Mouse (Mus musculus) hindbrain, embryonic 14.5 days (tissue): Measurements from ENCODE around the gene Mapk6. TPM values are rescaled to one million over a fixed set of nuclear protein-coding genes. Genes with fewer than 3 reads are reported as not detected.

Experiments
- ATAC-seq: fragments of 200-750 bp; cut with Nextera tagmentation; 2 replicates; pipeline ENCODE4 v1.8.0; 2017; ENCODE audit warnings: moderate number of reproducible peaks, mild to moderate bottlenecking, moderate TSS enrichment, moderate library complexity; ENCODE audit not compliant: low FRiP score
- DNase-seq: peaks from one replicate; pipeline ENCODE4 v3.0.0-alpha.2; 2015; ENCODE audit warnings: low spot score
- H3K27ac ChIP-seq: fragments of 300-500 bp; sonication (generic); 2 replicates; pipeline ENCODE4 v1.5.1; 2014; ENCODE audit warnings: mild to moderate bottlenecking, moderate library complexity
- H3K27me3 ChIP-seq: fragments of 300-500 bp; sonication (generic); 2 replicates; pipeline ENCODE4 v1.6.1; 2014; ENCODE audit warnings: mild to moderate bottlenecking, low read length, mixed read lengths; ENCODE audit not compliant: control insufficient read depth, insufficient read depth
- H3K36me3 ChIP-seq: fragments of 300-500 bp; sonication (generic); replicated peaks from 2 replicates; pipeline ENCODE4 v1.6.1; 2014; ENCODE audit not compliant: control insufficient read depth, insufficient read depth
- H3K4me1 ChIP-seq: fragments of 300-500 bp; sonication (generic); replicated peaks from 2 replicates; pipeline ENCODE4 v1.6.1; 2014; ENCODE audit warnings: antibody characterized with exemption, low read length, mixed read lengths; ENCODE audit not compliant: control insufficient read depth, insufficient read depth
- H3K4me2 ChIP-seq: fragments of 300-500 bp; sonication (generic); replicated peaks from 2 replicates; pipeline ENCODE4 v1.6.1; 2014; ENCODE audit warnings: mild to moderate bottlenecking, moderate library complexity
- H3K4me3 ChIP-seq: fragments of 300-500 bp; sonication (generic); replicated peaks from 2 replicates; pipeline ENCODE4 v1.5.1; 2014; ENCODE audit warnings: mild to moderate bottlenecking, low read length
- H3K9ac ChIP-seq: fragments of 300-500 bp; sonication (generic); 2 replicates; pipeline ENCODE4 v1.6.1; 2014
- H3K9me3 ChIP-seq: fragments of 300-500 bp; sonication (generic); 2 replicates; pipeline ENCODE4 v1.6.1; 2016; ENCODE audit warnings: low read length; ENCODE audit not compliant: control insufficient read depth
- WGBS: fragments of 180-500 bp; shearing (Covaris S2); extraction: QIAGEN DNeasy Blood & Tissue Kit; methylation state at CpG from one replicate; pipeline ENCODE4 v1.1.7; 2014; 5-methylcytosine and 5-hydroxymethylcytosine counted together
- polyA plus RNA-seq: library from polyadenylated mRNA; unstranded; fragments of >200 nt; fragmentation: Nextera tagmentation; extraction: Ambion mirVana; gene quantifications from 2 replicates; pipeline ENCODE4 v1.2.1, GENCODE M21; 2014

Gene Mapk6
- polyA plus RNA-seq, 1 experiment from 2014 or later: 185 TPM

DNA sequence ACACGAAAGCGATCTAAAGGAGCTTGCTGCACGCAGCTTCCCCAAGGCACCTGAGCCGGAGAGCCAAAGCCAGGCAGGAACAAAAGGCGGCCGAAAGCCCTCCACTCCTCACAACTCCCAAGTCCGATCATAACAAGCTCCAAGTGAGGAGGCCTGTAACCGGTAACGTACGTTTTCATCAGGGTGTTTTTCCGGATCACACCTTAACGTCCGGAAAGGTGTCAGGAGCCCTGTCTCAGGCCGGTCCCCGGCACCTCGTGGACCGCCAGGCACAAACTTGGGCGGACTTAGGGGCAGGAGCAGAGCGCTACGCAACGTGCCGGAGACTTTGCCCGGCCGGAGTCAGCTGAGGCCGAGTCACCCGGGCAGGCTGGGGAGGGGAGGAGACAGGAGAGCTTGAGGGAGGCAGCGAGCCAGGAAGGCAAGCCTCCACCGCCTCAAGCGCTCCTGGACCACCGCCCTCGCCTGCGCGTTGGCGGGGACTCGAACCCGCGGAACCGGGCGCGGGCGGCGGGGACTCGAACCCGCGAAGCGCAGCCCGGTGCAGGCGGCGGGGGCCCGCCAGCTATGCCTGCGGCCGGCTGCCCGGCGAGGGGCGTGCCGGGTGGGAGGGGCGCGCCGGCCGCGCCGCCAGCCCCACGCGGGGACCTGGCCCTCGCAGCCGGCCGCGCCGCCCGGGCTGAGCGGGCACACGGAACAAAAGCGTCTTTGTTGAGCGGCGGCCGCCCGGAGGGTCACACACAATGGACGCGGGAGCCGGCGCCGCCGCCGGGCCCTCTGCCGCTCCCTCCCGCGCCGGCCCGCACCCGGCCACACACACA, 564 bp downstream of the Mapk6 start:
- under 1% methylated on average over 88 of the region's 90 CpGs for WGBS
- ATAC-seq (peak; percentile 86), DNase-seq (peak; percentile 68)
- Histone ChIP-seq H3K9me3 (no peaks in the 10 kb centered on the region), H3K9ac (peak overlapping the region; percentile 94), H3K4me3 (peak overlapping the region; percentile 74), H3K27me3 (no peaks in the 10 kb centered on the region), H3K4me2 (peak overlapping the region; percentile 74), H3K4me1 (peaks cover 29% of the 10 kb centered on the region), H3K36me3 (no peaks in the 10 kb centered on the region), H3K27ac (peak overlapping the region; percentile 99)

DNA sequence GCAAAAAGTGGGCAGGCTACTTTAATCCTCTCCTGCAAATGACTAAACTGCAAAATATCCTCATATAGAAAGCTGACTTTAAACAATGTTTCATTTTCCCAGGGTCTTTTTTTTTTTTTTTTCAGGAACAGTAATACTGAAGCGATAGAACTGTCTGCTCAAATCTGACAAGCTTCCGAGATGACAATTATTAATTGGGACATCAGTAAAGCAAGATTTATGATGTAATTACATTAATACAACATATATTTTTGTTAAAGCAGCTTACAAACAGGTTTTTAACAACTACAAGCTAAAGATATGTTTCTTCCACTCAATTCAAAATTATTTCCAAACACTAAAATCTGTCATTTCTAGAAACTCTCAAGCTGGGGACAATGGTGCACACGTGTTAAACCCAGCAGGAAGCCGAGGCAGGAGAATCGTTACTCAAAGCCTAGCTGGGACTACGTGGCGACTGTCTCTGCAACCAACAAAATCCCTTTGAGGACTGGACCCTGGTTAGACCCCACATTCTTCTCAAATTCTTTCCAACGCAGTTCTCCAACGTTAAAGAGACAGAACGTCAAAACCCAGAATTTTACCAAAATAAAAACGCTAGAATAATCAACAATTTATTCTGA, 1.5 kb downstream of the Mapk6 start:
- DNase-seq (peak; percentile 42), ATAC-seq (no peak)
- peak overlapping the region; percentile 74 for H3K4me2 ChIP-seq
- peaks cover 31% of the 10 kb centered on the region for H3K4me1 ChIP-seq
- H3K4me3 ChIP-seq: peak overlapping the region; percentile 74
- no peaks in the 10 kb centered on the region for H3K36me3 ChIP-seq
- WGBS: 5% methylated on average over 11 of the region's 11 CpGs
- H3K9me3 ChIP-seq: no peaks in the 10 kb centered on the region
- peak overlapping the region; percentile 99 for H3K27ac ChIP-seq
- peak overlapping the region; percentile 94 for H3K9ac ChIP-seq
- no peaks in the 10 kb centered on the region for H3K27me3 ChIP-seq

DNA sequence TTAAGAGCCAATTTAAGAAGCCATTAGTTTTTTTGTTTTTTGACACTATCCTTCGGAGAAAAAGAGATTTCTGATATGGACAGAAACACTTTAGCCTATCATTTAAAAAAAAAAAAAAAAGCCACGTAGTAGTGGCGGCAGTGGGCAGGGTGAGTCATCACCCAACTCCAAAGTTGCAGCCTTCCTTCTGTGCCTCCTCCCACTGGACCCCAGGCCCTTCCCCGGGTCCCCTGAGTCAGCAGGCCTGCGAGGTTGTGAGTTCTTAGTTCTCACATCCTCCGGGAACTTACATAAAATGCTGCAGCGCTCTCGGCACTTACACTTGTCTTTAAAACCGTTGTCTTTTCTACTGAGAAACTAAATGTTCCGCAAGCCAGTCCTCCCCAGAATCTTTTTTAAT, 2.0 kb downstream of the Mapk6 start:
- Histone ChIP-seq H3K27ac (0 out of 2 replicates have a peak overlapping the region, but pooled peaks have one; percentile 26), H3K36me3 (no peaks in the 10 kb centered on the region), H3K9me3 (no peaks in the 10 kb centered on the region), H3K4me3 (peak overlapping the region; percentile 74), H3K4me1 (peaks cover 31% of the 10 kb centered on the region), H3K27me3 (no peaks in the 10 kb centered on the region), H3K9ac (peak overlapping the region; percentile 94), H3K4me2 (peak overlapping the region; percentile 74)
- ATAC-seq: no peak
- WGBS: 14% methylated on average over 10 of the region's 10 CpGs
- DNase-seq: peak; percentile 31

DNA sequence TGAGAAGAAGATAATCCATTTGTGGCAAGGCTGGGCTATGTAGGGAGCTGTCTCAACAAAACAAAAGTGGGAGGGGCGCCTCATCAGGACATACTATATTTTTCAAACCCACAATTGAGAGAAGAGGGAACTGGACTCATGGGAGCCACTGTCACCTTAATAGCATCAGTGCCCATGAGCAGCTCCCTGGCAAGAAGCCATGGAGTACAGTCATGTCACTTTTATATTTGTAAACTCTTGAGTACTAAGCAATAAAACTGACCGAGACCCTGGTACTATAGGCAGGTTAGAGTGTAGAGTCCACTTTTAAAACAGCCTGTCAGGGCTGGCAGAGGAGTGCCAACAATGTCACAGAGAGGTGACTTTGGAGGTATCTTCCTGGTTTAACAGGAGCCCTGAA, 3.7 kb downstream of the Mapk6 start:
- H3K36me3 ChIP-seq: no peaks in the 10 kb centered on the region
- H3K4me1 ChIP-seq: peaks cover 31% of the 10 kb centered on the region
- no peaks in the 10 kb centered on the region for H3K9me3 ChIP-seq
- no peak overlapping the region for H3K9ac ChIP-seq
- H3K27me3 ChIP-seq: no peaks in the 10 kb centered on the region
- ATAC-seq (no peak), DNase-seq (no peak)
- H3K4me2 ChIP-seq: no peak overlapping the region
- WGBS: 94% methylated on average over 2 of the region's 2 CpGs
- no peak overlapping the region for H3K4me3 ChIP-seq
- H3K27ac ChIP-seq: no peak overlapping the region

DNA sequence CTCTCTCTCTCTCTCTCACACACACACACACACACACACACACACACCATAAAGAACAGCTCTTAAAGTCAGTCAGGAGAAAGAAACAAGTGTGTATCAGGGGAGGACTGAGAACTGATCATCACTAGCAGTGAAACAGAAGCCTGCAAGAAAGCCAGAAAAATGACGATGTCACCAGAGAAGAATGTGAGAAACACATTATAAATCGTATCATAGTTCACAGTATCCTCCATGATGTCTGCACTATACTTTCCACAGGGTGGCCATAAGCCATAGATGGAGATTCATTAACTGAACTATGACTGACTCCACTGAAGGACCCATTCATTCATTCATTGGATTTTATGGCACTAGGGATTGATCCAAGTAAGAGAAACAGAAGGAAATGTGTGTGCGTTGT, 6.3 kb downstream of the Mapk6 start:
- H3K4me3 ChIP-seq: no peak overlapping the region
- peaks cover 30% of the 10 kb centered on the region for H3K4me1 ChIP-seq
- ATAC-seq: no peak
- H3K9me3 ChIP-seq: no peaks in the 10 kb centered on the region
- no peak overlapping the region for H3K27ac ChIP-seq
- DNase-seq: no peak
- no peak overlapping the region for H3K9ac ChIP-seq
- H3K27me3 ChIP-seq: no peaks in the 10 kb centered on the region
- no peaks in the 10 kb centered on the region for H3K36me3 ChIP-seq
- no peak overlapping the region for H3K4me2 ChIP-seq
- 80% methylated on average over 3 of the region's 3 CpGs for WGBS

DNA sequence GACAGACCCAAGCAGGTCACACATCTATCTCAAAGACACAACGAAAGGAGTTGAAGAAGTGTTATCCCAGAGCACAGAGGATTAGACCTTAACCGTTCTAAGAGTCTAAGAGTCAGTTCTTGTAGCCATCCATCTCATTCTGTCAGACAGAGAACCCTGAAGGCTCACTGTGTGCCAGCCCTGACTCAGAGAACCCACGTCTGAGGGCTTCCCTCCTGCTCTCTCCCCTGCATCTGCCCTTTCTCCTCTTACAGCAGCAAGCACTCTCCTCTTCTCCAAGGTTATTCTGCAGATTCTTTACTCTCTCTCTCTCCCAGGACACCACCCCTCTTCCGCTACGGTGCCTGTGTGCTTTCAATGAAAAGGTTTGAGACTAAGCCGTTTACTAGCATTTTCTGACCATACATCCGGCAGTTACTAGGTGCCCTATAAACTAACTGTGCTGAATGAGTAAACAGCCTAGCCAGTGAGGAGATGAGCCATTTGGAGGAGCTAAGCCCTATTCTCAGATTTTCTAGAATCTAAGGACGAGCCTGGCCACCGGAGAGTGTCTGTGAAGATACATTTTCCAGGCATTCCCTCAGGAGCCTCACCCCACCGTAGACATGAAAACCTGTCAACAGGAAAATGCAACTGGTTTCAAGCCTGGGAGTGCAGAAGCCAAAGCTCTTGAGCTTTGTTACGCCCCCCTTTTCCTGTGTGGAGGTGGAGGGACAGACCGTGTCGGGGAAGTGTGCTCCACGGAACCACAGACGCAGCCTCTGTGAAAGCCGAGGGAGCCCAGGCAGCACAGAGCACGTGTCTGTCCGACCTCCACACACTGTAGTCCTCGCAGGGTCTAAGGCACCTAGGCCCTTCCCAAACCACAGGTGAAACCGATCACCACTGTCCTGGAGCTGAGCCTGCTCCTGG, 8.0 kb downstream of the Mapk6 start:
- DNase-seq: no peak
- WGBS: 75% methylated on average over 20 of the region's 20 CpGs
- ATAC-seq: no peak
- peaks cover 16% of the 10 kb centered on the region for H3K36me3 ChIP-seq
- no peak overlapping the region for H3K9ac ChIP-seq
- no peak overlapping the region for H3K4me3 ChIP-seq
- no peaks in the 10 kb centered on the region for H3K9me3 ChIP-seq
- H3K27me3 ChIP-seq: no peaks in the 10 kb centered on the region
- H3K4me2 ChIP-seq: no peak overlapping the region
- H3K27ac ChIP-seq: no peak overlapping the region
- H3K4me1 ChIP-seq: peaks cover 16% of the 10 kb centered on the region

DNA sequence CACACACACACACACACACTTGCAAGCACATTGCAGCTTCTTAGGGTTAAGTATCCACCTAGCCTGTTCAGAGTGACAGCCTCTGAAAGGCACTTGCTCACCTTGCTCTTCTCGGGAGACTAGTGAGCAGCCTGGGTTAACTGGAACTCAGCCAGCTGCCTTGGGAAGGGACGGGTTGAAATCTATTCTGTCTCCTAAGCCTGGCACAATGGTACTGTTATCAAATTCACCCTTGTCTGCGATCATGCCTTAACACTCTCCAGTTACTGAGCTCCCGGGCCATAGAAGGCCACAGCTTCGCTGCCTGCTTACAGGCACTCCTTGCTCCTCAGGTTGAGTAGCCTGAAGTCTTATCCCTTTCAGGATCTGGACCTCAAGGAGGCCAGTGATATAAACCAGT, 9.2 kb downstream of the Mapk6 start:
- Histone ChIP-seq H3K4me1 (peaks cover 15% of the 10 kb centered on the region; the same call in 1 of the 2 replicates), H3K9me3 (no peaks in the 10 kb centered on the region), H3K9ac (no peak overlapping the region), H3K27me3 (no peaks in the 10 kb centered on the region), H3K36me3 (peaks cover 28% of the 10 kb centered on the region), H3K27ac (no peak overlapping the region), H3K4me3 (no peak overlapping the region), H3K4me2 (no peak overlapping the region)
- ATAC-seq: no peak
- 74% methylated on average over 5 of the region's 5 CpGs for WGBS
- DNase-seq: no peak

DNA sequence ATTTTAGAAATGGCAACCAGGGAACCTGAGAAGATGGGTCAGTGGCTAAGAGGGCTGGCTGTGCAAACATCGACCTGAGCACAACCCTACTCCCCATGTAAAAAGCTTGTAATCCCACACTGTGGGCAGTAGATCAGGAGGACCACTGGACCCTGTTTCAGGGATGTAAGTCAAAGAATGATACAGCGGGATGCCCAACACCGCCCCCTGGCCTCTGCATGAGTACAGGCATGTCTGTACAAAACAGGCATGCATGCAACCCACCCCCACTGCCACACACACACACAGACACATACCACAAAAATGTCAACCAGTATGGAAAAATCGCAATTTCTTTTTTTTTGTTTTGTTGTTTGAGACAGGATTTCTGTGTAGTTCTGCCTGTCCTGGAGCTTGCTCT, 10.7 kb downstream of the Mapk6 start:
- peaks cover 42% of the 10 kb centered on the region for H3K36me3 ChIP-seq
- no peak overlapping the region for H3K9ac ChIP-seq
- H3K4me3 ChIP-seq: no peak overlapping the region
- no peak overlapping the region for H3K4me2 ChIP-seq
- ATAC-seq (no peak), DNase-seq (no peak)
- H3K4me1 ChIP-seq: peaks cover 5% of the 10 kb centered on the region; the same call in 1 of the 2 replicates
- H3K27me3 ChIP-seq: no peaks in the 10 kb centered on the region
- 100% methylated on average over 4 of the region's 4 CpGs for WGBS
- no peaks in the 10 kb centered on the region for H3K9me3 ChIP-seq
- no peak overlapping the region for H3K27ac ChIP-seq

DNA sequence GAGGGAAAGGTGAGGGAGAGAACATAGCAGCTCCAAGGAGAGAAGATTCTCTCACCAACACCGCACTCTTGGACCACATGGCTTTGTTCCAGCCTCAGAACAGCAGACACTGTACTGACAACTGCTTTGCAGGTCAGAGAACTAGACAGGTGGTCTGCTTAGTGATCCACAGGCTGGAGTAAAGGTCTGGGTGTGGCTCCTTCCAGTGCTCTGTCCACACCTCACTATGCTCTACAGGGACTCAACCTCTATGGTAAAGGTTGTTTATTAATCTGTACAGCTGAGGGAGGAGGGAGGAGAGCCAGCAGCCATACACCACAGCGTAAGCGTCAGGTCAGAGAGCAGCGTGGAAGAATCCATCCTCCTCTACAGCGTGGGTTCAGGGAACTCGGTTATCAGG, 13.8 kb downstream of the Mapk6 start:
- Histone ChIP-seq H3K4me3 (no peak overlapping the region), H3K4me1 (0 out of 2 replicates have a peak, but pooled peaks cover 3% of the 10 kb centered on the region), H3K4me2 (no peak overlapping the region), H3K36me3 (peaks cover 72% of the 10 kb centered on the region), H3K27me3 (no peaks in the 10 kb centered on the region), H3K9ac (no peak overlapping the region), H3K27ac (no peak overlapping the region), H3K9me3 (no peaks in the 10 kb centered on the region)
- 94% methylated on average over 6 of the region's 6 CpGs for WGBS
- ATAC-seq: no peak
- no peak for DNase-seq
